Mouse (Mus musculus): ENCODE data around the gene Prickle1.

Gene Prickle1

DNA sequence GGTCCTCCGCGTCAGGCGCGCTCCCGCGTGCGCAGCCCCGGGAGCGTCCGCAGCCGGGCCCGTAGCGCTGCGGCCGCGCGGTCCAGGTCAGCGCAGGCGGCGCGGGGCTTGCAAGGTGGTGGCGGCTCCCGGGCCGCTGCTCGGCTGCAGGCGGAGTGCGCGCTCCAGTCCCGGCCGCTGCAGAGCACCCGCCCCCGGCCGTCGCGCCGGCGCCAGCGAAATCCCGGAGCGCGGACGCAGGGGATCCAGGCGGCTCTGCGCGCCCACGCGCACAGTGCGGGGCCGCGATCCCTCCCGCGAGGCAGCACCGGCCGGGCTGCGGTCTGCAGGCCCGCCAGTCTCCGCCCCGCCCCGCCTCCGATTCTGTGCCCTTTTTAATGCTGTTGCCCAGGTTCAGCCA lies at the start of gene Prickle1:
Prickle1 (minus strand) TSS at position 146 of the 400 bp plus-strand sequence.
- peak; percentile 84 for DNase-seq

GRCm38 (mm10) chr15:93640221-93640620 lies 44.5 kb upstream of the Prickle1 start:
- no peak for DNase-seq

DNA sequence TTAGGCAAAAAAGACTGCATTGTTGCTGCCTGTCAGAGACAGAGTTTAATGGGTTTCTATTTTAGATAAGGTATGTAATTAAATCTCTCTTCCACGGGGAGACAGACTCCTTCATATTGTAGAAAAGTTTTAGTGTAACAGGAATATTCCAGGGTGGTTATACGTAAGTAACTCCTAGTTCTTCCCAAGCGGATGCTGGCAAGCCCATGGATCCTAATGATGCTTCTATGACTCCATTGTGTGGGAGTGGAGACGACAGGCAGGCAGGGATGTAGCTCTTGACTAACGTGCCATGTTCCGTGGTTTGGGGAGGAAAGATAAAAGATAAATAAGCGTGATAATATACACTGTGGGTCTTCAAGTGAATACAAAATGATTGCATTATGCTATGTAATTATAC lies 41.3 kb upstream of the Prickle1 start:
- no peak for DNase-seq

GRCm38 (mm10) chr15:93635603-93636002 lies 39.9 kb upstream of the Prickle1 start:
- DNase-seq: no peak

GRCm38 (mm10) chr15:93634536-93634935 lies 38.8 kb upstream of the Prickle1 start:
- no peak for DNase-seq

GRCm38 (mm10) chr15:93630001-93630541 lies 34.4 kb upstream of the Prickle1 start:
- DNase-seq: peak; percentile 20

- no peak for DNase-seq
Measured at GRCm38 (mm10) chr15:93629201-93629600, 33.5 kb upstream of the Prickle1 start.

DNA sequence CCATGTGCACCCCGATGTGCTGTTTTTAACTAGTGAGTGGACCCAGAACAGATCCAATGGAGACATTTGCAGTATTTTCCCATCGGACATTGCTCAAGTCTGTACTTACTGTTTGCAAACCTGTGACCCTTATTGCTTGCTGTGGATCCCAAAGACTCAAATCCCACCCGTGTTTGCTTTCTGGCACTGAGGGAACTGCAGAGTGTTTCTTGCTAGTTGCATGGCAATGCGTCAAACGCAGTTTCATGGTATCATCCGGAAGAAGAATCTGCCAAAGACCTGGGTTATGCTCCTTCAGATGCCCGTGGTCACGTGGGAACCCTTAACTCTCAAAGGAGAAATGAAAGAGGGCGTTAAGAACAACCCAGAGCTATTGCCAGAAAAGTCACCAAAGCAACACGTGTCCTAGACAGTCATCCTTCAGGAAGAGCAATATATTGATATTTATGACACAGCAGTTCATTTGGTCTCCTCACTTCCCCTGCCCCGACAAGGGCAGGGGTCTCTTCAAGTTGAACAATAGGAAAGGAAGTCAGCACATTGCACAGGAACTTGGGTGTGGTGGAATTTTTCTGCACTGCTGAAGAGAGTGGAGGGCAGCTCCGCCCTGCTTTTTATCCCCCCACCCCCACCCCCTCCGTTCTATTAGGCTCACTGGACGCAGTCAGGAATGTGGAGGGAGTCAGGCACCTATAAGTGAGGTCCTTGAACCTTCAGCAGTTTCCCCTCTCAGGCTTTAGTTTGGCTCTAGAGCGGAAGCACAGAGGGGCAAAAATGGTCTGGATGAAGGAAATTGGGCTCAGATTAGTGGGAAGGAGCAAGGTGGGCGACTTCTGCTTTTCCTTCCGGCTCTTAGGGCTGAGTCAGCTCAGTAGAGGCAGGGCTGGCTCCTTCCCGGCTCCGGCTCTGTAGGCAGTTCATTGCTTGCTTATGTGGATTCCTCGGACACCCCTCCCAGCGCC lies 32.4 kb upstream of the Prickle1 start:
- peak; percentile 23 for DNase-seq

- no peak for DNase-seq
Measured at GRCm38 (mm10) chr15:93619551-93619950, 23.9 kb upstream of the Prickle1 start.

DNA sequence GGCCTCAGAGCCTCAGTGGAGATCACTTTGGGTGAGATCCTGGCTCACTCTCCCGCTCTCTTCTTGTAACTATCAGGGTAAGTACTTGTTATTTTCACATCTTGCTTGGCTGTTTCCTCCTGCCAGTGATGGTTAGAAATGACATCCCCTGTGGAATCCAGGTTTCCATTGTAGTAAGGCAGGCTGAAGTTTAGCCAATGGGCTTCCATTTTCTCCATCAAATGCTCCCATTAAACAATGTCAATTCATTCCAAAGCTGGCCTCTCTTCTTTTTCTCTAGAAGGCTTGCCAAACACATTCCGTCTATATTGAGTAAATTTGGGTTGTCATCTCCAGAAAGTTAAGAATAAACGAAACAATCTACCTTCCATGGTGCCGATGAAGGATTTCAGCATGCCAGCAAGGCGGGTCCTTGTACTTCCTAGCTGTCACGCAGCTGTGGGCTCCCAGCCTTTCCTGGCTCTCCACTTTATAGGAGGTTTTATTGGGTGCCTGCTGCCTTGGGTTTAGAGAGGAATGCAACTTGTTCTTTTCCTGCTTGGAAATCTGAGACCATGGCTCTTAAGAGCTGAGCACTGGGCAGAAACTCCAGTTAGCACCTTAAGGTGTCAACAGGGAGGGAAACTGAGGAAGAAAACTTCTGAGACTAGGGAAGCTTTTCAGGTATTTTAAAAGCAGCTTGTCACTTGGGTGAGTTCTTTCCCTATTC lies 22.9 kb upstream of the Prickle1 start:
- no peak for DNase-seq

DNA sequence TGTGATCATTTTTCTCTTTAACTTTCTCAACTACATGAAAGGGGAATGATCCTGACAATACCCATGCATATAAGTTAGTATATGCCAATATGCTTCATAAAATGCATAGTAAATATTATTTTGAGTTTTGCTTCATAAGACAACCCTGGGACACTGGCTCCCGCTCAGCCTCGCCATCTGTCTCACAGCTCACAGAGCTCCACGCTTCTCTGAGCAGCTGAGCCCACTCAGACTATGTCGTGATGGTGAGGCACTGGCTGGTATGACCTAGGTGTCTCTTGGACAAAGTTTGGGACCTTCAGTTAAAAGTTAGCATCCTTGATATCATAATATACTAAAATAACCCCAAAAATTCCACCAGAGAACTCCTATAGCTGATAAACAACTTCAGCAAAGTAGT lies 20.6 kb upstream of the Prickle1 start:
- no peak for DNase-seq

DNA sequence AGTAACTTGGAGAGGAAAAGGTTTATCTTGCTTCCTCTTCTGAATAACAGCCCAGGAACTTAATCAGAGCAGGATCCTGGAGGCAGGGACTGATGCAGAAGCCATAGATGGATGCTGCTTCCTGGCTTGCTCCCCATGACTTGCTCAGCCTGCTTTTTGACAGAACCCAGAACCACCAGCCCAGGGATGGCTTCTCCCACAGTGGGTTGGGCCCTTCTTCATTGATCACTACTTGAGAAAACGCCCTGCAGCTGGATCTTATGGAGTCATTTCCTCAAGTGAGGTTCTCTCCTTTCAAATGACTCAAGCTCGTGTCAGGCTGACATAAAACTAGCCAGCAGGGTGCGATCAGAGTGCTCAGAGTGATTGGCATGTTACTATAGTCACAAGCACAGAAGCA lies 19.3 kb upstream of the Prickle1 start:
- DNase-seq: no peak

- DNase-seq: no peak
Measured at GRCm38 (mm10) chr15:93613606-93614005, 17.9 kb upstream of the Prickle1 start.

GRCm38 (mm10) chr15:93611536-93612300 lies 16.0 kb upstream of the Prickle1 start:
- no peak for DNase-seq

DNA sequence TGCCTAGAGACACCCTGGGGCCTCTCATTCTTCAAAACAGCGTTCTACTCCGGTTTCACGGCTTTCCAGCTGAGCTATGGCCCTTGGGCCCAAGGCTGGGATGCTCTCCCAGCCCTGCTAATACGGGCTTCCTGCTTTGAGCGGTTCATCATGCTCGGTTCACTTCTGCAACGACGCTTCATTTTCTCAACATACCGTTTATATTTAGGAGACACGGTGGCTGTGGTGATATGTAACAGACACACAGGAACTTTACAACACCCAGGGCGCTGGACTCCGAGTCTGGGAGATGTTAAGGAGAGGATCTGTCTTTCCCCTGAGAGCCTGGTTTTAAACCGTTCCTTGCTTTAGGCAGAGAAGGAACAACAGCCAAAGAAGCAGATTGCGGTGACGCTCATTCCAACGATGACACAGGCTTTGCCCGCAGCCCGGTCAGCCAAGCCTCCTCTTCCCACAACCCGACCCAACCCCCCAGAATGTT lies 15.1 kb upstream of the Prickle1 start:
- DNase-seq: no peak

GRCm38 (mm10) chr15:93610288-93610687 lies 14.6 kb upstream of the Prickle1 start:
- no peak for DNase-seq

GRCm38 (mm10) chr15:93602850-93603249 lies 7.2 kb upstream of the Prickle1 start:
- DNase-seq: no peak

DNA sequence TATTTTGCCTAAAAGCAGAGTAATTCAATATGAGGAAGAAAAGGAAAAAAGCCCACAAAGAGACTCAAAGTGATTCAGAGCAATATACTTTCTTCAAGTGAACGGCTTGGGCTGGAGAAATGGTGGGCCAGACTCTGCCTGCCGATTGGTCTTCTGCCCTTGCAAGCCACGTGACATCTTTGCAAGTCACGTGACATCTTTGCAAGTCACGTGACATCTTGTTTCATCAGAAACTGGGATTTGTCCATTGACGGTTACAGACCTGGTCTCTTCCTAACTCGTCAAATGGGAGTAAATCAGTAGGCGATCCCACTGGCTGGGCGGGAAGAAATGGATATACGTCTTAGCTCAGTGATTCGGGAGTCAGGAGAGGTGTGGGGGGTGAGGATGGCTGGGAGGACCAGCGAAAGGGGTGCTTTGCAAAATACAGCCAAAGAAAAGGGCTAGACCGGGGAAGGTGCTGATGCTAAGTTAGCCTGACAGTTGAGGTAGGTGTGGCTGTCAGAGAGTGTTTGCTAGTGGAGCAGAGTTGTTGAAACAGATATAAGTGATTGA lies 5.8 kb upstream of the Prickle1 start:
- DNase-seq: no peak

DNA sequence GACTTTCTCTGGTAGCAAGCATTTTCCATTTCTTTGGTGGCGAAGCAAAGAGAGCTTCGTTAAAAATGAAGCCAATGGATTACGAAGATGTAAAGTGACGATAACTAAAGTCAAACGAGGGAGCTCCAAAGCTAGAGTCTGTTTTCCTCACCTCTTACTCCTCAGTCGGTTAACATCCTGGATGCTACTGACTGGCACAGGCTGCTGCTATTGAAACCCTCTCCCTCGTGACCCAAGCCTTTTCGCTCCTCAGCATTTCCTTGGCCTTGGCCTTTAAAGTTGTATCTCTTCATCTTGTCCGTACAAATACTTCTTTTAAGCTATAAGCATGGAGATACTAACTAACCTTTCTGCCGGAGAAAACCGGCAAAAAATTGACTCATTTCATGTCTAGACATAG lies 1.3 kb upstream of the Prickle1 start:
- no peak for DNase-seq

DNA sequence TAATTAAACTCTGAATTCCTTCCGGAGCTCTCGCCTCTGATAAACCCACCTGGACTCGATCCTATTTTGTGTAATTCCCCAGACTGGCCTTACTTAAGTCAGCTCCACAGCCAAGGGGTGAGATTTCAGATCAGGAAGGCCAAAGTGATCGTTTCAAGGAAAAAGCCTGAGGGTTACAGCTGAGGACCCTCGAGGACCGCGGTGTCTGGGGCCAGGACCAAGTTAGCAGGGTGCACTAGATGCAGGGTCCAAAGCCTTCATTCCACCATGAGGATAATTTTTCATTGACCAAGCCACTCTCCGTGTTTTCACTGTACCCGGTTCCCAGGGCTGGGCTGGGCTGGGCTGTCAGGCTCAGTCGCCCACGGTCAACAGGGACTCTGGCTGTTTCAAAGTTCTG lies 594 bp upstream of the Prickle1 start:
- peak; percentile 86 for DNase-seq

- peak; percentile 39 for DNase-seq
Measured at GRCm38 (mm10) chr15:93594888-93595698, 598 bp downstream of the Prickle1 start.

All from lung, postnatal 36 days (tissue).